Mouse (Mus musculus): ENCODE data around the gene Ttf2. TPM values are rescaled to one million over a fixed set of nuclear protein-coding genes. Genes with fewer than 3 reads are reported as not detected.

Gene Ttf2
- 10 to 100 TPM; 12.2 to 18.2 (median 14.0) TPM for polyA plus RNA-seq (2017; shearing (Covaris generic))

- peak; percentile 100 for ATAC-seq
These were observed at the start of gene Ttf2 for GRCm38 (mm10) chr3:100969176-100969917. Gene Ttf2 (minus strand): TSS chr3:100969663.

DNA sequence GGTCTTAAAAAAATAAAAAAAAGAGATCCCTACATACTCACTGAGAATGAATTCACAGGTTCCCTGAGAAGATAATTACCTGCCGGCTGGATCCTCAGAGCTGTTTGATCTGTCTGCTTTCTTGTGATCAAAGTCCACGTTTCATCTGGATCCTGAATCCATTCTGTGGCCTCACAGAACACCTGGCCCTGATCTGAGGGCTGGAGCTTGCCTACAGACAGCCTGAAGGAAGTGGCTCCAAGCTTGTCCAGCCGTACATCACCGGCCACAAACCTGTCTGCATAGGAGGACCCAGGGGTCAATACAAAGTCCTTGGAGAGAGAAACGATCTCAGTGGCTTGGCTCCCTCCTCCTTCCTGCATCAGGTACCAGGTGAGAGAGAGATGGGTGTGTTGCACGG lies 49.0 kb upstream of the Ttf2 start:
- ATAC-seq, result no peak

- ATAC-seq, result no peak
These were observed 46.6 kb upstream of the Ttf2 start for GRCm38 (mm10) chr3:101016050-101016449.

DNA sequence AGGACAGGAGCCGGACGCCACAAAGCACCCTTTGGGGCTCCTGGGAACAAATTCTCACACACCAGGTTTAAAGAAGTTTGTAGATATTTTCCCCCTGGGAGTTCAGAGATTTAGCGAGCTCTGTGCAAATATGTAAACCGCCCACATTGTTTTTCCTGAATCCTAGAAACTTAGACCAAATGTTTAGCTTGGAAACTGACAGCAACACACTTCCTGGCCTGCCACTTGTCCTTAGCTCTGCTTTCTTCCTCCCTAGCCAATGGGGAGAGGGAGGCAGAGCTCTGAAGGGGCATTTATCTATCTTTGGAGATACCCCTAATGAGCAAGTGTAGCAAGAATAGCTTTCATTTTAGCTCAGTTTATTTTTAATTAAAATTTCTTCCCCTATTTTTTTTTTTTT lies 45.8 kb upstream of the Ttf2 start:
- no peak for ATAC-seq

- peak; percentile 18 for ATAC-seq
These were observed 44.1 kb upstream of the Ttf2 start for GRCm38 (mm10) chr3:101013536-101013935.

DNA sequence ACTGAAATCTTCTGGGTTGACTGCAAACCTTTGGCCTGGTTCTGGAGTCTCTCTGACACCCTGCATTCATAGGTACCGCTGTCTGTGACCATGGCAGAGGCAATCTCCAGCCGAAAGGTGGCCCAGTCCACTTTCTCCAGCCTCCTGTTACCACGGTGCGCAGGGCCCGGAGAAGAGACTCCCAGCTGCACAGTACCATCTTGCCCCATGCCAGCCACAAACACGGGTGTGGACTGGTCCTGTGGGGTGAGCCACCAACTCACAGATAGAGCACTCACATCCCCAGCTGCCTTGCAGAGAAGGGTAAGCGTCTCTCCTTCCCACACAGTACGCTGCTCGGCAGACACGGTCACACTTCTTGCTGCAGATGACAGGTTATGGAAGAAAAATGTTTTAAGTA lies 43.5 kb upstream of the Ttf2 start:
- peak; percentile 0 for ATAC-seq

GRCm38 (mm10) chr3:101012597-101012996 lies 43.1 kb upstream of the Ttf2 start:
- peak; percentile 26 for ATAC-seq

DNA sequence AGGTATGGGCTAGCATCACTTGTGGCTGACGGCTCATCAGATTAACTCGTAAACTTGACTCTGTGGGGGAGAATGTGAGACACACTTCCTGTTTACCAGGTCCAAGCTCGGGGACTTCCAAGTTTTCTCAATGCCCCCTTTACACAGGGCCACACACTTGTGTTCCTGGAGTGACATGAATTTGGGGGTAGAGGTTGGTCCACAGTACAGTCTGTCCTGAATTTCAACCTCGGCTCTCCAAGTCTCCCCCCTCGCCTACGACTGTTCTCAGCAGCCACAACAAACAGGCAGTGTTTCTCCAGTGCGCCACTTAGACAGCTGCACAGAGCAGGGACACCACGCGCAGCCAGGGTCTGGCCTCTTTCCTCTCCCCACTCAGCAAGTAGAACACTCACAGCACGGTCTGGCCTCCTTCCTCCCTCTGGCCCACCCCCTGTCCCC lies 42.7 kb upstream of the Ttf2 start:
- ATAC-seq, result peak; percentile 47

GRCm38 (mm10) chr3:101011203-101011600 lies 41.7 kb upstream of the Ttf2 start:
- no peak for ATAC-seq

DNA sequence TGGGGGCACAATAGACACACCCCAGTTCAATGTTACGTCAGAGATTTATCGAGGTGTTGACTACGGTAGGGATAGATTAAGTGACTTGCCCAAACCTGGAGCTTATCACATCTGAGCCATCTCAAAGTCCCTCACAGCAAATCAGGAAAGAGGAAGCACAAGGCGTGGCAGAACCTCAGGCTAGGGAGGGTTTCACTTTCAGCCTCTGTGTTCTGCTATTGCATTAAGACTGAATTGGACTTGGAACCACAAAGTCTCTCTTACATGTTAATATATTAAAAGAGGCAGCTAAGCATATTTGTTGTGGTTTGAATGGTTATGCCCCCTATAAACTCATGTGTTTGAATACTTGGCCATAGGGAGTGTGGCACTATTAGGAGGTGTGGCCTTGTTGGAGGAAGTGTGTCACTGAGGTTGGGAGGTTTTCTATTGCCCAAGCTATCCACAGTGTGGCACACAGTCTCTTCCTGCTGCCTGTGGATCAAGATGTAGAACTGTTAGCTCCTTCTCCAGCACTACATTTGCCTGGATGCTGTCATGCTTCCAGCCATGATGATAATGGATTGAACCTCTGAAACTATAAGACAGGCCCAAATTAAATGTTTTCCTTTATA lies 41.2 kb upstream of the Ttf2 start:
- ATAC-seq, result peak; percentile 70

- no peak for ATAC-seq
These were observed 37.8 kb upstream of the Ttf2 start for GRCm38 (mm10) chr3:101007112-101007782.

- no peak for ATAC-seq
These were observed 35.9 kb upstream of the Ttf2 start for GRCm38 (mm10) chr3:101005392-101005791.

GRCm38 (mm10) chr3:101003575-101004356 lies 34.3 kb upstream of the Ttf2 start:
- no peak for ATAC-seq

DNA sequence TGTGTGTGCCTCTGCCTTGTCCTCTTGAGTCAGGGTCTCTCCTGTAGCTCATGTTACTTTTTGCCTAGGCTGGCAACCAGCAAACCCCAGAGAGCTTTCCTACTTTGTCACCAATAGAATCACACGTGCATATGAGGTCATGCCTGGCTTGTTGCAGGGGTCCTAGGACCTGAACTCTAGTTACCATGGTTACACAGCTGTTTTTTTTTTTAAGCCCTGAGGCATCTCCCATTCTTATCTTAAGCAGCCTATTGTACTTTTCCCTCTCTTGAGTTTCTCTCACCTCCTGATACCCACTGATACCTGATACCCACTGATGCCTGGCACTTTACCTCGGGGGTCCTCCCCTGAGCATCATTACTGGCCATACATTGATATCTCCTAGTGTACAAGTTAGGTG lies 30.3 kb upstream of the Ttf2 start:
- no peak for ATAC-seq

GRCm38 (mm10) chr3:100998904-100999340 lies 29.5 kb upstream of the Ttf2 start:
- ATAC-seq, result peak; percentile 96

DNA sequence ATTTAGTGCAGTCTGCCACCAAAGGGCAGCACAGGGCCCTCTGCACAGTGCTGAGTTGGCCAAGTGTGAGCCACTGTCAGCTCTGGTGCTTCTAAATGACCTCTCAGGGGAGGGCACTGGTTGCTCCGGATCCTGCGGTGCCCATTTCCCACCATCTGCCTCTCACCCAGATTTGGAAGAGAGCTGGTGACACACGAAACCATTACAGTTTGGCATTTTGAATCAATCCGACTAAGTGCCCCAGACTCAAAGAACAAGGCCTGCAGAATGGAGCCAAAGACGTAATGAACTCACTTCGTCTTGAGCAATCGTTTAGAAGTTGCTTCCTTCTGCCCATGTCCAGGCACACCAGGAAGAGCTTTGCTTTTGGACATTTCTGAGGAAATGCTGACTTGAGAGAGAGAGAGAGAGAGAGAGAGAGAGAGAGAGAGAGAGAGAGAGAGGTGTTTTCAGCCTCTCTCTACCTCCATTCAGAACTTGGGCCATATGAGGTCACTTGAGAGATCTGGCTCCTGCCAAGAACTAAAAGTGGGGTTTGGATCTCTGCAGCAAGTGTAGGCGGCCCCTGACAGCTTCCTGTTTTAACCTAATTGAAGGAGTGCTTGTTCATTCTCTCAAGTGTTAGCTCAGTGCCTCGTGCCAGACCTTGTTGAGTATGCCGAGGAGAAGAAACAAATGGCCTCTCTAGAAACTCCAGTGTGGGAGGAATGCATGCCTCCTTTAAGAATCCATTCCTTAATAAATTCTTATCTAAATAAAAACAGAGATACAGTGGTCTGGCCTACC lies 28.5 kb upstream of the Ttf2 start:
- no peak for ATAC-seq

GRCm38 (mm10) chr3:100994252-100994651 lies 24.8 kb upstream of the Ttf2 start:
- no peak for ATAC-seq

DNA sequence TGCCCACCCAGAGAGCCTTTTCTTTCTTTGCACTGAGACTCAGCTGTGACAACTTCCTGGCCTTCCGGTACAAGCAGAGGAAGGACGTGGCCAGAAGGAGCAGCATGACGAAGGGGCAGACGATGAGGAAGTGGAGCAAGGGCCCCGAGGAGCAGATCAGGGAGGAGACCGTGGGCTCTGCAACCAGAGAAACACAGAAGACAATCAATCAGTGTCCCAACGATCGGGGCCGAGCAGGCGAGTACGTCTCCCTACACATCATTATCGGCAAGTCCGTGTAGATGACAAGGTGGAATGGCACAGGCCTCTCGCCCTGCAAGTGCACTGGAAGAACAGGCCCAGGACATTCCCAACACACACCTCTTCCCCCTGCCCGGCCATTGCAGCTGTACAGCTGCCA lies 24.3 kb upstream of the Ttf2 start:
- ATAC-seq, result peak; percentile 26

DNA sequence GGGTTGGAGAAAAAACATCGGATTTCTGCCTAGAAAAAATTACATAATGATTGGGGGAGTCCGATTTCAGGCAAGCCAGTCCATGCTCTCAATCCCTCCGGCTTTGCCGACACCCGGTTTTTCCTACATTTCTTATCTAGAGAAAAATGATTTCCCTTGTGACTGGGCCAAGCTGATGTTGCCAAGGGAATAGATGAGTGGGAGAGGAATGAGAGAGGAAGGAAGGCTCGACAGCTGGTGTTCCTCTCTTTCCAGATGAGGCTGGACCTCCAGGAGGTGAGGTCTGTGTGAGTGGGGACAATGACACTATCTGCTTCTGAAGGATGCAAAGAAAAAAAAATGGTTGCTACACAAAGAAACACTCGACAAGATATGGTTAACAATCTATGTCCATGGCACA lies 23.7 kb upstream of the Ttf2 start:
- ATAC-seq, result no peak

DNA sequence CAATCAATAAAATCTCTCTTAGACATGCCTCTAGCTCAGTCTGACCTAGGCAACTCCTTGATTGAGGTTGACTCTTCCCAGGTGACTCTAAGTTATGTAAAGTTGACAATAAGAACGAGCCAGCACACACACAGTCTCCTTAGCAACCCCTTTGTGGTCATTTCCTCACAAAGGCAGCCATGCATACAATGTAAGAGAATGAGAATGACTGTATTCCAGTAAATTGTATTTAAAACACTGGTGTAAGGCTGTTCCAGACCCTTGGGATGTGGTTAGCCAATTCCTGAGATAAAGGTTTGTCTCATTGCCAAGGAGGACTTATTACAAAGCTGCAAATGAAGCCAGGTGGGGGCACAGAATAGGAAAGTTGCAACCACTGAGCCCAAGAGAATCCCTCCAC lies 20.8 kb upstream of the Ttf2 start:
- ATAC-seq, result no peak

GRCm38 (mm10) chr3:100989417-100989816 lies 20.0 kb upstream of the Ttf2 start:
- ATAC-seq, result no peak

DNA sequence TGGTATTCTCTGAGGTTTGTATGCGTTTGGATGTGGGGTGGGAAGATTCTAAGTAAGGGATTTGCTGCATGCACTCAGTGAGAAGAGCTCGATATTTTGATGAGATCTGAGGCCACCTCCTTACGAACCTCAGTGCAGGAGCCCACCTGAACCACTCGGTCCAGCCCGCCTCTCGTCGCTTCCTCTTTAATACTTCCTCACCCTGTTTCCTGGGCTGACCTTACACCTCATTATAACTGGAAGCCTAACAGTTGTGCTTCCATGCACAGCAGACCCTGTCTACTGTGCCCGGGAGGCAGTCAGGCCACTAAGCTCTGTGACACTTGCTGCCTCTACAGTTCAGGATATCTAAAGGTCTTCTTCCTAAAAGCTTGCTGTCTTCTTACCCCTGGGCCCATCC lies 9.8 kb upstream of the Ttf2 start:
- ATAC-seq, result no peak

Data from inflammation-experienced regulatory T-cells, adult 6 months (primary cell).